Mouse (Mus musculus): ENCODE measurements around the gene Neil3.

DNA sequence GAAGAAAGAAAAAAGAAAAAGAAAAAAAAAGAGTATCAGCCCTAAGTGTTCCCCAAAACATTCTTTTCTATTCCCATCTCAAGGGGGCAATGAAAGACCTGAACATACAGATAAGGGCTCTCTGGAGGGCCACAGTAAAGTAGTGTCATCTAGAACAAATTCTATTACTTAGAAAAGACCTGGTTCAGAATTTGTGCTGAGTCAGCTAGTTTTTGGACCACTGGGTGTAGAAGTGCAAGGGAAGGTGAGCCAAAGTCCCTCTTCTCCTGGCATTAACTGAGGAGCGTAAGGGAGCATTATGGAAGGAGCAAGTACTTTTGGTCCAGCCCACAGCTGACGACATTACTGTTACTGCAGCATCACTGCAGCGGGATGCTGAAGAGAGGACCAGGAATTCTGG lies 19.7 kb downstream of the Neil3 start:
- TF ChIP-seq CTCF (IDR thresholded peaks at IDR 0.05; ENCODE audit: low read depth) (no peak), EP300 (IDR thresholded peaks at IDR 0.05; ENCODE audit: low read depth) (no peak)
